Mouse (Mus musculus) liver, embryonic 11.5 days (tissue): Measurements from ENCODE around the gene Dazap1. TPM values are rescaled to one million over a fixed set of nuclear protein-coding genes. Genes with fewer than 3 reads are reported as not detected.
A peak's percentile ranks its signal among the peaks of the same experiment; 100 is the strongest.

Experiments
- ATAC-seq: fragments of 200-750 bp; cut with Nextera tagmentation; replicated peaks from 2 replicates; pipeline ENCODE4 v1.8.0; 2017; ENCODE audit warnings: moderate number of reproducible peaks, mild to moderate bottlenecking, moderate TSS enrichment, moderate library complexity; ENCODE audit not compliant: low FRiP score
- DNase-seq: peaks from one replicate; pipeline ENCODE4 v3.0.0-alpha.2; 2017; ENCODE audit warnings: low spot score
- H3K27ac ChIP-seq: fragments of 300-500 bp; sonication (generic); 2 replicates; pipeline ENCODE4 v1.5.1; 2014; ENCODE audit warnings: mild to moderate bottlenecking, low read depth, low read length, control low read depth
- H3K27me3 ChIP-seq: fragments of 300-500 bp; sonication (generic); replicated peaks from 2 replicates; pipeline ENCODE4 v1.6.1; 2014; ENCODE audit warnings: low read length, mixed read lengths; ENCODE audit not compliant: control insufficient read depth, insufficient read depth
- H3K36me3 ChIP-seq: fragments of 300-500 bp; sonication (generic); 2 replicates; pipeline ENCODE4 v1.6.1; 2014; ENCODE audit warnings: mild to moderate bottlenecking, low read length, moderate library complexity, mixed read lengths; ENCODE audit not compliant: control insufficient read depth, insufficient read depth
- H3K4me1 ChIP-seq: fragments of 300-500 bp; sonication (generic); replicated peaks from 2 replicates; pipeline ENCODE4 v1.6.1; 2014; ENCODE audit warnings: low read length, mixed read lengths; ENCODE audit not compliant: control insufficient read depth, insufficient read depth
- H3K4me2 ChIP-seq: fragments of 300-500 bp; sonication (generic); 2 replicates; pipeline ENCODE4 v1.6.1; 2014; ENCODE audit warnings: mild to moderate bottlenecking, control low read depth, moderate library complexity
- H3K4me3 ChIP-seq: fragments of 300-500 bp; sonication (generic); 2 replicates; pipeline ENCODE4 v1.5.1; 2014; ENCODE audit warnings: low read depth, low read length, control low read depth
- H3K9ac ChIP-seq: fragments of 300-500 bp; sonication (generic); 2 replicates; pipeline ENCODE4 v1.6.1; 2014; ENCODE audit warnings: low read depth, low read length, control low read depth
- H3K9me3 ChIP-seq: fragments of 300-500 bp; sonication (generic); 2 replicates; pipeline ENCODE4 v1.6.1; 2016; ENCODE audit warnings: low read length, inconsistent platforms, mixed read lengths; ENCODE audit not compliant: control insufficient read depth
- WGBS: fragments of 180-500 bp; shearing (Covaris S2); extraction: QIAGEN DNeasy Blood & Tissue Kit; methylation state at CpG from one replicate; pipeline ENCODE4 v1.1.7; 2014; 5-methylcytosine and 5-hydroxymethylcytosine counted together
- polyA plus RNA-seq: library from polyadenylated mRNA; unstranded; fragments of >200 nt; fragmentation: Nextera tagmentation; extraction: Ambion mirVana; gene quantifications from 2 replicates; pipeline ENCODE4 v1.2.1, GENCODE M21; 2014

Gene Dazap1
- polyA plus RNA-seq, 1 experiment from 2014 or later = 55.0 TPM

DNA sequence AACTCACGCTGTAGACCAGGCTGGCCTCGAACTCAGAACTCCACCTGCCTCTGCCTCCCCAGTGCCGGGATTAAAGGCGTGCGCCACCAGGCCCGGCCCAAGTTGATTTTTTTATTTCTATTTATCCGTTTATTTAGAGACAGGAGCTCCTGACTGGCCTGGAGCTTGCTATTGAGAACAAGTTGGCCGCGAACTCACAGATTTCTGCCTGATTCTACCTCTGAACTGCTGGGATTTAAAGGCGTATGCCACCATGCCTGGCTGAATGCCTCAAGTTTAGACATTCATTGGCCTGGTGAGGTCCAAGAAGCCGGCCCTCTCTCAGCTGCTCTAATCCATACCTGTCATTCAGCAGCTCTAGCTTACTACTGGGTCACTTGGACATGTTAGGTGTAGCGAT lies 883 bp downstream of the Dazap1 start:
- H3K9ac ChIP-seq = peak overlapping the region; percentile 73
- H3K4me3 ChIP-seq = peak overlapping the region; percentile 61
- peaks cover 49% of the 10 kb centered on the region for H3K4me1 ChIP-seq
- H3K27me3 ChIP-seq = no peaks in the 10 kb centered on the region
- peak overlapping the region; percentile 99 for H3K27ac ChIP-seq
- no peaks in the 10 kb centered on the region for H3K9me3 ChIP-seq
- WGBS = 58% methylated on average over 12 of the region's 12 CpGs
- peaks cover 10% of the 10 kb centered on the region for H3K36me3 ChIP-seq
- H3K4me2 ChIP-seq = peak overlapping the region; percentile 99
- DNase-seq (no peak), ATAC-seq (no peak)

DNA sequence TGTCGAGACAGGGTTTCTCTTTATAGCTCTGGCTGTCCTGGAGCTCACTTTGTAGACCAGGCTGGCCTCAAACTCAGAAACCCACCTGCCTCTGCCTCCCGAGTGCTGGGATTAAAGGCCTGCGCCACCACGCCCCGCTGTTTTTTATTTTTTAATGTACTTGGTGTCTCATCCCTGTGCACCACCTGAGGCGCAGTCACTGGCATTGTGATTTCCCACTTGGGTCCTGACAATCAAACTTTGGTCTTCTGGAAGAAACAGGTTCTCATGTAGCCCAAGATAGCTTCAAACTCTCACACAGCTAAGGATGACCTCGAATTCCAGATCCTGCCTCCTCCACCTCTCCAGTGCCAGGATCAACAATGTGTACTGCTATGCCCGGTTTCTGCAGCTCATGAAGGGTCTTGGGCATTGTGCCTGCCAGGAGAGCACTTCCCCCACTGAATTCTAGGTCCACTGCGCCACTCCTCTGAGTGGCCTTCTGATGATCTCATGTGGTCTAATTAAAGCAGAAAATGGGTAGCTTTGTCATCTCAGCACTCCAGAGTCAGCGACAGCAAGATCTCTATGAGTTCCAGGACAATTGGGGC lies 1.6 kb downstream of the Dazap1 start:
- WGBS = 89% methylated on average over 10 of the region's 10 CpGs

DNA sequence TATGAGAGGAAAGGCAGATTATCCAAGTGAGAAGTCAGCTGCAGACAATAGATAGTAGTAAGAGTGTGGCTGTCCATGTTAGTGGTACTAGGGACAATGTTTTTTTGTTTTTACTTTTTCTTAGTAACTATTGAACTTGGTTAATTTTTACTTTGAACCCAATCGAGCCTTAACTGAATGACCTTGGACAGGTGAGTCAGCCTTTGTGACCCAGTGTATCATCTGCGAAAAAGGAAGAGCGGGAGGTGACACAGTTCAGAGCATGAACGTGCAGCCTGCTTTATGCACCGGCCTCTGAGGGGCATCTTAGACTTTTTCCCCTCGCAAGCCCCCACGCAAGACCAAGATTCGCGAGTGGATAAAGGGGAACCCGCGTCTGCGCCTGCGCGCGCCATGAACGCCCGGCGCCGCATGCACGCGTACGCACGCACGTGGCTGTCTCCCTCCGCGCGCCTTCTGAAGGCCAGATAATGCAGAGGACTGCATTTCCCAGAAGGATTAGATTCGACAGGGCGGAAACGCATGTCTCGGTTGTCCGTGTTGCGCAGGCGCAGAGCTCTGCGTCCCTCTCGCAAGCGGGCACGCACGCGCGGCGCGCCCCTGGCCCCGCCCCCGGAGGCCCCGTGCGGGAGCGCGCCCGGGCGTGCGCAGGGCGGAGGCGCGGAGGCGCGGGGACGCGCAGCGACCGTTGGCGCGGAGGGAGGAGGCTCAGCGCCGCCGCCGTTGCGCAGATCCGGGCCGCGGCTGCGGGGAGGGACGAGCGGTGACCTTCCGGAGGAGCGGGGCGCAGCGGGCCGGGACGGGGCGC lies 3.3 kb downstream of the Dazap1 start:
- Histone ChIP-seq H3K4me3 (peak overlapping the region; percentile 92), H3K4me2 (peak overlapping the region; percentile 96), H3K9me3 (no peaks in the 10 kb centered on the region), H3K4me1 (peaks cover 60% of the 10 kb centered on the region), H3K9ac (peak overlapping the region; percentile 97), H3K27ac (peak overlapping the region; percentile 65), H3K27me3 (no peaks in the 10 kb centered on the region), H3K36me3 (peaks cover 8% of the 10 kb centered on the region)
- ATAC-seq = peak; percentile 58
- DNase-seq = peak; percentile 96
- WGBS = 1% methylated on average over 81 of the region's 81 CpGs

More for the DNA sequence above, 1.6 kb downstream of the Dazap1 start:
- Histone ChIP-seq H3K4me3 (no peak overlapping the region), H3K36me3 (peaks cover 13% of the 10 kb centered on the region), H3K9me3 (no peaks in the 10 kb centered on the region), H3K27ac (no peak overlapping the region; the same call in 1 of the 2 replicates), H3K4me1 (peaks cover 56% of the 10 kb centered on the region), H3K27me3 (no peaks in the 10 kb centered on the region), H3K9ac (no peak overlapping the region), H3K4me2 (peak overlapping the region; percentile 12; the same call in 1 of the 2 replicates)
- DNase-seq = no peak
- no peak for ATAC-seq

DNA sequence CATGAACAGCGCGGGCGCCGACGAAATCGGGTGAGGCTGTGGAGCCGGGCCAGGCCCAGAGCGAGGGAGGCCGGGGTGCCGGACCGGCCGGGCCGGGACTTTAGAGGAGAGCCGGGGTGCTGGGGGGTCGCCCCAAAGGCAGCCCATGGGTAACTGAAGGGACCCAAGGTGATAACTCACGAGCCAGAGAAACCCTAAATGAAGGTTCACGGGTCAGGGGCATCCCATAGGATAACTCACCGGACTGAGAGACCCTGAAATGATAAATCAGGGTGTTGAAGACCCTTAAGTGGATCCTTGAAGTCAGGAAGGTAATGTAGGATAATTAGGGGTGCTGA lies 3.8 kb downstream of the Dazap1 start:
- H3K27me3 ChIP-seq = no peaks in the 10 kb centered on the region
- peaks cover 8% of the 10 kb centered on the region for H3K36me3 ChIP-seq
- H3K9ac ChIP-seq = peak overlapping the region; percentile 97
- peaks cover 59% of the 10 kb centered on the region for H3K4me1 ChIP-seq
- peak overlapping the region; percentile 92 for H3K4me3 ChIP-seq
- no peaks in the 10 kb centered on the region for H3K9me3 ChIP-seq
- 1% methylated on average over 18 of the region's 18 CpGs for WGBS
- no peak for DNase-seq
- H3K4me2 ChIP-seq = peak overlapping the region; percentile 96
- peak overlapping the region; percentile 65 for H3K27ac ChIP-seq
- ATAC-seq = no peak

DNA sequence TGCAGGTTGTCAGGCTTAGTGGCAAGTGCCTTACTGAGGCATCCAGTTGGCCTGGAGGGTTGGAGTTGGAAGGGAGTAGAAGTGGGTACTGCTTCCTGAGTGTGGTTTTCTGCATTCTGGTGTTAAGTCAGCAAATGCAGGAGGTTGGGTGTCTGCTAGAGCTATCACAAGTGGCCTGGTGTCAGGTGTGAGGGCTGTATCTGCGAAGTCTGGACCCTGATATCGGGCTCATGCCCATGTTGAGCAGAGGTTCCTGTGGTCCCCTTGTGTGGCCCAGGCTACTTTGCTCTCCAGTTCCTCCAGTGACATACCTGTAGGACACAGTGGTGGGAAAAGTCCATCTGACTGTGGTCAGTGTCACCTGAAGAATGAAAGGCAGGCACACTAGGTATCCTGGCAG lies 8.8 kb downstream of the Dazap1 start:
- Histone ChIP-seq H3K4me2 (peak overlapping the region; percentile 58), H3K27me3 (no peaks in the 10 kb centered on the region), H3K27ac (peak overlapping the region; percentile 88), H3K4me3 (peak overlapping the region; percentile 16; the same call in 1 of the 2 replicates), H3K4me1 (peaks cover 68% of the 10 kb centered on the region), H3K9me3 (no peaks in the 10 kb centered on the region), H3K36me3 (peaks cover 21% of the 10 kb centered on the region), H3K9ac (peak overlapping the region; percentile 53)
- ATAC-seq (0 out of 2 replicates have a peak, but pooled peaks have one; percentile 35), DNase-seq (no peak)
- WGBS = 65% methylated on average over 2 of the region's 2 CpGs

DNA sequence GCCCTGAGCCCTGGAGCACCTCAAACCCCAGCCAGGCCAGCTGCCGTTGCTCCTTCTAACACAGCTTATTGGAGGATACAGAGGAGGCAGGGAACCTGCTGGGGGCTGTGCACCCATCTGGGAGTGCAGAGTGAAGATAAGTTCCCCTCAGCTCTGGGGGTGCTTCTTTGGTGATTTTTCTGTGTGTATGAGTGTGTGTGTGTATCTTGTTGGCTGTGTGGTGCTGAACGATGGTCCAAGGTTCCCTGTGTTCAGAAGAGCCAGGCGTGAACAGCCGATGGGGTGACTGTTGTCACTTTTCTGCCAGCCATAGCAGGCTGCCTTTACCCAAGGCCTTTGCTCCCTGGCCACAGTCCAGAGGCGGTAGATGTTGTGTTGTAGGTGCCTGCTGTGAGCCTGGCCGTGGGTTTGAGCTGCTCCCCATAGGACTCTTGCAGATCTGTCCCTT lies 9.5 kb downstream of the Dazap1 start:
- Histone ChIP-seq H3K4me1 (peaks cover 66% of the 10 kb centered on the region), H3K9me3 (no peaks in the 10 kb centered on the region), H3K4me3 (peak overlapping the region; percentile 16; the same call in 1 of the 2 replicates), H3K27ac (peak overlapping the region; percentile 88), H3K4me2 (peak overlapping the region; percentile 58), H3K9ac (peak overlapping the region; percentile 53), H3K36me3 (peaks cover 24% of the 10 kb centered on the region), H3K27me3 (no peaks in the 10 kb centered on the region)
- ATAC-seq (peak; percentile 84), DNase-seq (no peak)
- WGBS = 47% methylated on average over 6 of the region's 6 CpGs

DNA sequence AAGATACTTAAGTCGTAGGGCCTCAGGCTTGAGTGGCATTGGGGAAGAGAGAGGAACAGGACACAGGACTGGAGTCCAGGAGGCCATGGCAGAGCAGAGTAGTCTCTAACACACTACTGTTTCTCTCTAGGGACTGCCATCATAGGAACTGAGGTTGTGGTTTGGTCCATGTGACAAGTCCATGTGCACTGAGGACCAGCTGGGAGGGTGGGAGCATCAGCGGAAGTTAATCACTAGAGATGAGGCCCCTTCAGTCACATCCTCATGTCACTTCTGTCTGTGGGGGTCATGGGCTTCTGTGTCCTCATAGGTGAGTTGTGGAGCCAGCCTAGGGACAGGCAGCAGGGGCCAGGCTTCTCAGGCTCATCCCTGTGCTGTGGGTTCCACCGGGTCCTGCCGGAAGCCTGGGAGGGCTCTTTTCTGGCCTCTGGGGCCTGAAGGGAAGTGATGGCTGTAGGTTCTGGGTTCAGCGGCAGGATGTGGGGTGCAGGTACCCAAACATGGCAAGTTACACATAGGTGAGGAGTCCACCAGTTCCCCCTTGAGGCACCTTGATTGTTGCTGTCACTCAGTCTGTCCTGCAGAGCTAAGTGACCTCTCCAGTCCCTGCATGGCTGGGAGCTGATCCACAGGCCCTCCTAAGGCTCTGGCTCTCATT lies 10.0 kb downstream of the Dazap1 start:
- 67% methylated on average over 5 of the region's 5 CpGs for WGBS
- no peak for ATAC-seq
- H3K4me1 ChIP-seq = peaks cover 60% of the 10 kb centered on the region
- peaks cover 29% of the 10 kb centered on the region for H3K36me3 ChIP-seq
- peak overlapping the region; percentile 16 for H3K4me3 ChIP-seq
- DNase-seq = no peak
- peak overlapping the region; percentile 58 for H3K4me2 ChIP-seq
- no peaks in the 10 kb centered on the region for H3K27me3 ChIP-seq
- peak overlapping the region; percentile 53 for H3K9ac ChIP-seq
- H3K9me3 ChIP-seq = no peaks in the 10 kb centered on the region
- H3K27ac ChIP-seq = peak overlapping the region; percentile 88

DNA sequence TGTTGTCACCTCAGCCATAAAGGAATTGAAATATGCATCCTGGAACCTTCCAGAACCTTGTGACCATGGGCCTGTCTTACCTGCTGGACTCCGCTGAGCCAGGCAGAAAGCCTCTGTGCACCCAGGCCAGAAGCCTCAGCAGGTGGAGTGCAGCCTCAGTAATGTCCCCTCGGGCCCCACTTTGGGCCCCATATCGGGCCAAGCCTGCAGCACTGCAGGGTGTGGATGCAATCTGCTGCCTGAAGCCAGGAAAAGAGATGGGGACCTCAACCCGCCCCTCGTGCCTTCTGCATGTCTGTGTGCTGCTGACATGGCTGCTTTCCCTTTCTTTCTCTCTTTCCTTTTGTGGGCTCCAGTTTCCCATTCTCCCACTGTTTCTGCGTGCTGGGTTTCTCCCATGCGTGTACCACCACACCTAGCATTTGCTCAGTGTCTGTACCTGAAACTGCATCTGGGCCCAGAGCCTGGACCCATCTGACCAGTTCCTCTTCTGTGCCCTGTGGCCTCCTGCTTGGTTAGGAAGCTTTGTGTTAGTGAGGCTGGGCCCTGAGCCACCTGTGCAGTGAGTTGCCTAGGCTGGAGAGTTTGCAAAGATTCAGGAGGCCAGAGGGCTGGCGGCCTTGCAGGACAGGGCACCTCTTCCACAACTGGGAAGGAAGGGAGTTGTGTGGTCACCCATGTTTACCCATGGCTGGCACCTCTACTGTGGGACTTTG lies 10.7 kb downstream of the Dazap1 start:
- no peak for DNase-seq
- peaks cover 32% of the 10 kb centered on the region for H3K36me3 ChIP-seq
- H3K4me2 ChIP-seq = peak overlapping the region; percentile 58
- ATAC-seq = peak; percentile 53
- WGBS = 81% methylated on average over 8 of the region's 8 CpGs
- peak overlapping the region; percentile 88 for H3K27ac ChIP-seq
- peak overlapping the region; percentile 53 for H3K9ac ChIP-seq
- H3K9me3 ChIP-seq = no peaks in the 10 kb centered on the region
- H3K27me3 ChIP-seq = no peaks in the 10 kb centered on the region
- peaks cover 53% of the 10 kb centered on the region for H3K4me1 ChIP-seq
- H3K4me3 ChIP-seq = peak overlapping the region; percentile 29
